Mouse (Mus musculus) CH12.LX (cell line): Measurements from ENCODE around the gene Cox11.

Experiments used
- CHD2 ChIP-seq: IDR thresholded peaks from 2 replicates; pipeline ENCODE4 v1.6.1; 2011; ENCODE audit warnings: low read length, improper control_type of control experiment
- CTCF ChIP-seq, 2 experiments: IDR thresholded peaks in 1 of 2; conservative IDR thresholded peaks in 1 of 2; 2 replicates each; pipeline ENCODE4 v1.5.1; 2011 to 2012; ENCODE audit warnings: low read depth in 2 of 2, low read length in 2 of 2, improper control_type of control experiment in 1 of 2, inconsistent platforms in 1 of 2, mild to moderate bottlenecking in 1 of 2, moderate library complexity in 1 of 2
- EP300 ChIP-seq: IDR thresholded peaks from 2 replicates; pipeline ENCODE4 v1.6.1; 2011; ENCODE audit warnings: low read length, improper control_type of control experiment
- HCFC1 ChIP-seq: IDR thresholded peaks from 2 replicates; pipeline ENCODE4 v1.6.1; 2012; ENCODE audit warnings: low read depth, mild to moderate bottlenecking, inconsistent platforms, low read length, improper control_type of control experiment

- TF ChIP-seq CTCF (conservative IDR thresholded peaks at IDR 0.05 in 1 of 2, IDR thresholded peaks at IDR 0.05 in 1 of 2; ENCODE audit: low read depth in 2 of 2, low read length in 2 of 2) (no peak), HCFC1 (no peak), CHD2 (no peak), EP300 (no peak)
Observed at GRCm38 (mm10) chr11:90686287-90687025, 48.5 kb downstream of the Cox11 start.
